Mouse (Mus musculus) T-cell, adult 66 days (primary cell): ENCODE results near the gene Tardbp. TPM values are rescaled to one million over a fixed set of nuclear protein-coding genes. Genes with fewer than 3 reads are reported as not detected.

Experiments used
- total RNA-seq, 2 experiments: library from RNA; stranded (reverse); gene quantifications; 3 replicates in 1 of 2; 4 replicates in 1 of 2; pipeline ENCODE4 v1.2.4; 2023

Gene Tardbp
- total RNA-seq: 100 to 1,000 TPM; 338 to 366 TPM

DNA sequence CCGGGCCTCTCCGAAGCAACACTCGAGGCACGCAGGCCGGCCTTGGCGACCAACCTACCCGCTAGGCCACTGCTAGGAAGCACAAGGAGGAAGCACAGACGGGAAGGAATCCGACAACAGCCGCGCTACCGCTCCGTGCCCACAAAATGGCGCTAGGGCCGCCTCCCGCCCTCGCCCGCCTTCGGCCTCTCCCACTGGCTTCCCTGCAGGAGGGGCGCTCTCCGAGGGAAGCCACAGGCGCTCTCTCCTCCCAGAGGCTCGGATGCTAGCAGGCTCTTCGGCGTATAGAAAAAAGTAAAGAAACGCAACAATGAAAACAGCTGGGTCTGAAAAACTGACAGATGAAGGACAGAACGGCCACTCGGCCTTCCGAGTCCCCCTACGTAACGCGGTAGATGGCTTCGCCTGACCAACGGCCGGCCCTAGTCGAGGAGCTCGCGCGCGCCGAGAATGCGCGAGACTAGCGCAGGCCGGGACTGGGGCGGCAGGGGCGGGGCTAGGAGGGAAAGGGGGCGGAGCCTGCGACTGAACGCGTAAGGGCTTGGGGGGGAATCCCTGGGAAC, at the start of gene Tardbp:
Gene Tardbp, minus strand, starts transcription at position 397 of the 563 bp plus-strand sequence.

DNA sequence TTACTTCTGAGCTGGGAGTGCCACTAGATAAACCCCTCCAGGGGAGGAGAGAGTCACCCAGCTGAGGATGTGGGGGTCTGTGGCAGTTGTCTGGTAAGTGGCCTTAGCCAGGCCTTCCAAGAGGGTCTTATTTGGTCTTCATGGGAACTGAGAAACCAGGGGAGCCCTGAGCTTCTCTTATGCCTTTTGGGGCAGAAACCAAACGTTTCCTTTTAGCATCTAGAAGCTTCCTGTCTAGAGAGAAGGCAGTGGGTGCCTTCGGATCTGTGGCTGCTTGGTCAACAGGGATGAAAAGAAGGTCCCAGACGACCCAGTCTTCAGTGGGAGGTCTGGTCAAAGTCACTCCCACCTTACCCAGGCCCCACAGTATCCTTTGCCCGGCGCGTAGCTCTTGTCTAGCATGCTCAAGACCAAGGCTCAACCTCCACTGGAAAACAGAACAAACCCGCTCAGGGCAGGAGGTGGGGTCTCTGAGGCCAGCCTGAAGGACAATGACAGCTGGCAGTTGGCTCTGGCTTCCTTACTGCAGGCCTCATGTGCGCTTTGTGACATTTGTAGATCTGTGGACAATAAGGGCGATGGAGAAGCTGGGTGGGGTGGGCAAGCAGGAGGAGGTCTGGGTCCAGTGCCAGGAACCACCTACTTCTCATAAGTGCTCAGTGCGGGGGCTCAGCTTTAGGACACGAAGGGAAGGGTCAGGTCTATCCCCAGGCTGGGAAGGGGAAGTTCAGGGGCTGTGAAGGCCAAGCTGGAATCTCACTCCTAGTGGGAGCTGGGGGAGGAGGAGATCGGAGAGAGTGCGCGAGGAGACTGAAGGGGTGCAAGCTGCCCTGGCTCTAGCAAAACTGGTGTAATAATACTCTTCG, 16.7 kb upstream of the Tardbp start, which contains the start of gene Gm572:
Gene Gm572, plus strand, starts transcription at position 27 of the 866 bp plus-strand sequence.

DNA sequence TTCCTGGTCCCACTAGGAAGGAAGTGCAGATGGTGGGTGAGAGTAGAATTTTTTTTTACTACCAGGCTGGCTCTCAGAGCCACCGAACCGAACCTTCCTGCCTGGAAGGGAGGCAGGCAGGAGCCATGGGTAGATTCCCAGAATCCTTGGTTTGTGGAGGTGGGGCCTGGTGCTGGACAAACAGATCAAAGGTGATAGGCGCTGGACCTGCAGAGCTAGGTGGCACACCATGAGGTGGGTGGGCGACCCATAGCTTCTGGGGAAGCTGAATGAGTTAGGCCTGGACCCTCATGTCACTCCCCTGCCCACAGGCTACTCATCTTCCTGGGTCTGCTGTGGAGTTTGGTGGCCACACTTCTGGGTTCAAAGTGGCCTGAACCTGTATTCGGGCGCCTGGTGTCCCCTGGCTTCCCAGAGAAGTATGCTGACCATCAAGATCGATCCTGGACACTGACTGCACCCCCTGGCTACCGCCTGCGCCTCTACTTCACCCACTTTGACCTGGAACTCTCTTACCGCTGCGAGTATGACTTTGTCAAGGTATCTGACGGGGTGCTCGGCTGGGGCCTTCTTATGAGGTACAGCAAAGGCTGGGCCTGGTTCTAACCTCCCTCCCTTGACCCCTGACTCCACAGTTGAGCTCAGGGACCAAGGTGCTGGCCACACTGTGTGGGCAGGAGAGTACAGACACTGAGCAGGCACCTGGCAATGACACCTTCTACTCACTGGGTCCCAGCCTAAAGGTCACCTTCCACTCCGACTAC, 24.3 kb downstream of the Tardbp start, which contains the start of gene Masp2:
Gene Masp2, plus strand, starts transcription at position 198 of the 764 bp plus-strand sequence.

DNA sequence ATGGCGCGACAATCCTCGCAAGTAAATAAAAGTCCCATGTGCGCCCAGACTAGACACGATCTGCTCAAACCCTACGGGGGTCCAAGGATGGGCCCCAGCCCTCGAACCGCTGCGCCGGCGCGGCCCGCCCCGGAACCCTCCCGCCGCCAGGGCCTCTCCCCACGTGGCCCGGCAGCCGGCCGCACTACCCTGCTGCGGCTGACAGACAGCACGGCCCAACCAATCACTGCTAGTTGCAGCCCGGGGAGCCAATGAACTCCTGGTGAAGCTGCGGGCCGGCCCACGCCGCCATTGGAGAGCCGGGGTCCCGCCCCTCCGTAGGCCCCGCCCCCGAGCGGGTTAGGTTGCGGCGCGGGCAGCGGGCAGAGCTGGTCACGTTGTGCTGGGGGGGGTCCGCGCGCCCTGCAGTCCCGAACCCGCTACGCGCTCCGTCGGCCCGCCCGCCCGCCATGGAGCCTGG, 35.6 kb downstream of the Tardbp start, which contains the start of gene Srm:
Gene Srm, plus strand, starts transcription at position 333 of the 460 bp plus-strand sequence.

Other genes with a start within 250 kb of the Tardbp start
- gene Ubiad1, start 182.2 kb downstream of the Tardbp start, total RNA-seq: 1 to 10 TPM; 7.1 to 7.4 TPM
- 10 to 100 TPM; 47.8 to 49.5 TPM for gene Mtor, start 178.4 kb downstream of the Tardbp start, total RNA-seq
- gene Angptl7, start 126.6 kb downstream of the Tardbp start, total RNA-seq: under 1 TPM in 1 of 2 experiments, not detected in 1; 0.26 TPM
- gene Exosc10, start 68.6 kb downstream of the Tardbp start, total RNA-seq: 100 to 1,000 TPM; 103 to 115 TPM
- gene Srm, start 35.5 kb downstream of the Tardbp start, total RNA-seq: 10 to 100 TPM; 39.9 to 49.6 TPM
- 1 to 10 TPM; 1.9 TPM for gene Masp2, start 24.5 kb downstream of the Tardbp start, total RNA-seq
- not detected for gene Gm572, start 16.3 kb upstream of the Tardbp start, total RNA-seq
- gene Casz1, start 177.4 kb upstream of the Tardbp start, total RNA-seq: 1 to 10 TPM; 6.1 TPM